Mouse (Mus musculus): ENCODE data around the gene Bend4.

The Bend4 gene
- long read RNA-seq, experiment 1, partial matches to known transcripts, result 0 of 1 reads
- long read RNA-seq, experiment 1, other reads (novel, unspliced or antisense), result 1 of 1 reads
- long read RNA-seq, experiment 2, partial matches to known transcripts, result 1 of 3 reads
- long read RNA-seq, experiment 2, other reads (novel, unspliced or antisense), result 2 of 3 reads

DNA sequence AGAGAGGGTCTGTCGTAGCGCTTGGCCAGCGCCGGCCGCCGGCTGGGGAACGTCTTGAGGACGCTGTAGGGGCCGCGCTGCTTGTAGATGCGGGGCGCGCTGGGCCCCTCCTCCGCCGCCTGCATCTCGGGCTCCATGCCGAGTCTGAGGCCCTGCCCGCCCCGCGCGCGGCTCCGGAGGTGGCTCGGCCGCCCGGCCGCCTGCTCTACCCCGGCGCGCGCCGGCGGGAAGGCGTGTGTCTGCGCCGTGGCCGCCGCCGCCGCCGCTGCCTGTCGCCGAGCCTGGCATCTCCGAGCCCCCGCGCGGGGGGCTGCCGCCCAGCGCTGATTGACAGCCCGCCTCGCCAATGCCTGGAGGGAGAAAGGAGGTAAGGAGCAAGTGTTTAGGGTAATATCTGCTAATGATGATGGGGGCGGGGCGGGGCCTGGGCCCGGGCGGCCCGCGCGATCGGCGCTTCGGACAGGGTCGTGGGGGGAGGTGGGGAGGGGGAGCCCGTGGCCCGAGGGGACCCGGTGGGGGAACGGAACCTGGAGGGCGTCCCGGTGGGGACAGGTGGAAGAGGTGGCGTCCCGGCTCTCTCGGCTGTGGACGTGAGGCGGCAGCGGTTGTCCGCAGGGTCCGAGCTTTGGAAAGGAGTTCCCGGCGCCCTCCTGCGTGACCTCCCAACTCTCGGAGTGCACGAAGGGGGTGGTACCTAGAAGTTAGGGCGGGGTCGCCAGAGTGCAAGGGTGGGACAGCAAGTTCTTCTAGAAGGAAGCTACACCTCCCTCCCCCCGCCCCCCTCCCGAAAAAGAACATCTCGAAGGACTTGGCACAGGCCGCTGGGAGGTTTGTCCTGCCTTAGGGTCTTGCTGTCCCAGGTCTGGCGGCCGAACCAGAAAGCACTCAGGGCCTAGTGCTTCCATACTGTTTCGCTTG lies at the start of gene Bend4:
Gene Bend4 (minus strand): TSS at position 868 of the 918 bp plus-strand sequence.
- intact Hi-C loops (cut with DNase I), result no loop called here

DNA sequence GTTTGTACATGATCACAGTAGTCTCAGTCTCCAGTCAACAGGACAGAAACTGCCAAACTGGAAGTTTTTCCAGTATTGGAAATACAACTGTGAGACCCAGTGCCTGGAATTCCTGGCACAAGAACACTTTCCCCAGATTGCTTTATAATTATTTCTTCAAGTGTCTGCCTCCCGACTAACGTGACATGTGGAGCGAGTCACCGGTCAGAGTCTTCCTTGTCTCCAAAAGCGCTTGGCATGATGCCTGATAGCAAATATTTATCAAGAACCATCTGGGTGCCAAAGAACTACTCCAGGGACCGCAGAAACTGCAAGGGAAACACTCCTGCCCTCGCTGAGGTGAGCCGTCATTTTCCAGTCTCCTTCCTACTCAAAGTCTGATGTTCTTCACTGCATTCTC lies 45.6 kb upstream of the Bend4 start:
- intact Hi-C loops (cut with DNase I), result no loop called here

DNA sequence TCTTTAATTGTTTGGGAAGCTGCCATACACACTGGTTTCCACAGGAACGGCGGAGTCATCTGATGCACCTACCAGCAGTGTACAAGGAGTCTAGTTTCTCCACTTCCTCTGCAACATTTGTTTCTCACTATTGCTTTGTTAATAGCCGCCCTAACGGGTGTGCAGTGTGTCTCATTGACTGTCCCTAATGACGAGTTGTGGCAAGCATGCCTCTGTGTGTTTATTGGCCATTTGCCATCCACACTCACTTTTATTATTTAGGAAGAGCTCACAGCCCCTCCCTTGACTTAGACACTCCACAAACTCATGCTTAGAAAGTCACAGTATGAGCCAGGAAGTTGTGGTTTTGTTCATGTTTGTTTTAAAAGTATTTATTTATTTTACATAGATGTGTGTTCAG lies 45.0 kb upstream of the Bend4 start:
- intact Hi-C loops (cut with DNase I), result no loop called here

DNA sequence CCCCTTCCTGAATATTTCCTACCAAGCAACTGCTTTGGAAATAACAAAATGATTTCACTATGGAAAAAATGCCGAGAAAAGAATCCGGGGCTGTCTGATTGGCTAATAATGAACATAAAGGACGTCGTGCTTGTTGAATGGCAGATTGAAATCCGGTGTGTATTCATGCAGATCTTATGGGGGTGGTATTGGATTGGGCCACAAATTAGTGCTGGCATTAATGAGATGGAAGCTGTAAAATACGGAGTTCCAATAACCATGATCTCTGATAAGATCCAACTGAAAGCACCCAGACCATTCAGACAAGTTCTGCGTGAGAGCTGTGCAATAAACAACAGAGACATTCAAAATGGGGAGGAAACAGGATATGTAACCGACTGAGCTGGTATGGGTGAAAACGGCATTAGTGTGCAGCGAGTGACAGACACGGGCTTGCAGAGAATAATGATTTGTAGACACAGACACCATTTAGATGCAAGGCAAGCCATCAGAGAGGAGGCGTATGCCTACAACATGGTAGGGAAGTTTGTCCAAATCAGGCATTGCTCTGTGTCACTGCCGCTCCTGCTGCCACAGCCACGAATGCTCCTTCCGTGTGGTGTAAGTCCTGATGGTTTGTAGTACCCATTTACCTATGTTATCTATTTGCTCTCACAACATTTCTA lies 38.9 kb upstream of the Bend4 start:
- intact Hi-C loops (cut with DNase I), result no loop called here

DNA sequence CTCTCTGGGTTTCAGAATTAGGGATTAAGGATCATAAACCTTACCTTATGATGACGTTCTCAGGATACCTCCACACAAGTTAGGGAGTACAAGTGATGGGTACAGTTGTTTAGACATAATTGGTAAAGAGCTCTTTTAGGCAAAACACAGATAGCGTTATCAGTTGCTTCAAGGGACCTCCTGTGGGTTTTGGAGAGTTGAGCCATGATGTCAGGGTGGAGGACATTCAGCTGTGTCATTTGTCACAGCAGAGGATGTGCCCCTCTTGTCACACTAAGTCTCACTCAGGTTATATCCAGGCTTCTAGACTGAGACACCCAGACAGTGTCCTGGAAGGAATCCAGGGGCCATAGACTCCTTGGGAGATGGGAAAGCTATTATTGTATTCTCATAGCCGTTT lies 36.8 kb upstream of the Bend4 start:
- intact Hi-C loops (cut with DNase I), result no loop called here

DNA sequence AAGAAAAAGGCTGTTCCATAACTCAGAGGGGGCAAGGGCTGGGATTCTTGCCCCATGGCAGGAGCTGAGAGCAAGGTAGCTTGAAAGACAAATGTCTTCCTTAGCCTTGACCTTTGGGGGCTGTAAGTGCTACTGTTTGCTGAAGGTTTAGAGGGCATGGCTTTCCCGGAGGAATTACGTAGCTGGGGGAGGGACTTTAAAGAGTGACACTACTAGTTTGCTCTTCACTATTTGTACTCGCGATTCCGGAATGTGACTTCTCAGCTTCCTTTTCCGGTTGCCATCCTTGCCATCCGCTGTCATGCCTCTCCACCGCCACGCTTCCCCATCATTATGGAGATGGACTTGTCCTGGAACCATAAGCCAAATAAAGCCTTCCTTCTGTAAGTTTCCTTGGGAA lies 35.5 kb upstream of the Bend4 start:
- intact Hi-C loops (cut with DNase I), result no loop called here

DNA sequence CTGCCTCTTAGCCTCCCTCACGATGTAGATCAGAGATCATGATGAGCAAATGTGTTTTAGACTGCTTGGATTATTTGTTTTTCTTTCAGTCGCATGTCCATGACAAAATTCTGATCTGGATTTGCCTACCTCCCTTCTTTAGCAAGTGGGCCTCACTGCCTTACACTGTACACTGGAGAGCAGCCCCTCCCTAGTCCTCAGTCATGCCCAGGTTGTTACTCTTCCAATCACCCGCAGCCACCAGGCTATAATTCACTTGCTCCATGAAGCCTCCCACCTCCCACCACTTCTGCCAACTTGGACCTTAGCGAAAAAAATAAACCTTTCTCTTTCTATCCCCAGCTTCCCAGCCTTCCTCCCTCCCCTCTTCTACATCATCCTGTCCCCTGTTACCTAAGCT lies 34.2 kb upstream of the Bend4 start:
- intact Hi-C loops (cut with DNase I), result no loop called here

DNA sequence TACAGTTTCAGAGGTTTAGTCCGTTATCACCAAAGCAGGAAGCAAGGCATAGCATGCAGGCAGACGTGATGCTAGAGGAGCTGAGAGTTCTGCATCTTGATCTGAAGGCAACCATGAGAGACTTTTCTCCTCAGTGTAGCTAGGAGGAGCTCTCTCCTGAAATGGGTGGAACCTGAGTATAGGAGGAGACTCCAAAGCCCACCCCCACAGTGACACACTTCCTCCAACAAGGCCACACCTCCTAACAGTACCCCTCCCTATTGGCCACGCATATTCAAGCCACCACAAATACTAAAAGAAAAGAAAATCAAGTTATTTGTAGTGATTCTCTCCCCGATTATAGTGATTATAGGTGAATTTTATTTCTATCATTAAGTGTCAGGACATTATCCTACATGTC lies 28.7 kb upstream of the Bend4 start:
- intact Hi-C loops (cut with DNase I), result no loop called here

DNA sequence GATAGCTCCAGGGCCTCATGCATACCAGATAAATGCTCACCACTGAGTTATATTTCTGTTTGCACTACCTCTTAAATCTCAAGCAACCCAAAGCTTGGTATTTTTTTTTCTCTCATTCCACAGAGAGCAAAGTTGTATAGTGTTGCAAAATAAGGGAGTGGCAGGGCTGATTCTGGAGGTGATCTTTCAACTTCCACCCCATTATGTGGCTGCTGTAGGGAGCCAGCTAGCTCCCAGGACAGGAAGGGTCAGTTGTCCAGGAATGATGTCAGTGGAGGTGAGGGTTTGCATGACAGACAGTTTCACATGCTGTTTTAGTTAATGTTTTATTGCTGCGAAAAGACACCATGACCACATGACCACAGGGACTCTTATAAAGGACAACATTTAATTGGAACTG lies 26.2 kb upstream of the Bend4 start:
- intact Hi-C loops (cut with DNase I), result no loop called here

DNA sequence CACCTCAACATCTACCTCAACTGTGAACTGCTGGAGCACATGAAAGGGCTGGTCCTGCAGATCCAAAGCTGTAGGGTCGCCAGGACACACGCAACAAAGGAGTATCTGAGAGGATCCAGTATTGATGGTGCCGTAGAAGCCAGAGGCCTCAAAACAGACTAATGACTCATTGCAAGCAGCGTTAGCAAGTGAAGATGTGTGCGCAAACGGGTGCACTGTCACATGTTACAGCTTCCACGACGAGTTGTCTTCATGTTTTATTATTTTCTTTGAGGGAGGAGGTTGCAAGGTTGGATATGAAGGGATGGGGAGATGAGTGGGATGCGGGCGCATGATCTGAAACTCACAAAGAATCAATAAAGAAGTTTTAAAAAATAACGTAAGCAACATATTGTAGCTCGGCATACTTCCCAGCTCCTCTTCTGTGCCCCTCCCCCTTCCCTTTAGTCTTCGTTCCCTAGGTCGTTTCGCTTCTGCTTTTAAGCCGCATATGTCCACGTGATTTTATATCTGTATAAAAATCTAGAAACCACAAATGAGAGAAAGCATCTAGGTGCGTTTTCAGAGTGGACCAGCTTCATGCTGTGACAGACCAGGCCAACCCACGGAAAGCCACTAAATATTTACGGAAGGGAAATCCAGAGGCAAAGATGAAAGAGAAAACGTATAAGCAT lies 22.0 kb upstream of the Bend4 start:
- intact Hi-C loops (cut with DNase I), result no loop called here

DNA sequence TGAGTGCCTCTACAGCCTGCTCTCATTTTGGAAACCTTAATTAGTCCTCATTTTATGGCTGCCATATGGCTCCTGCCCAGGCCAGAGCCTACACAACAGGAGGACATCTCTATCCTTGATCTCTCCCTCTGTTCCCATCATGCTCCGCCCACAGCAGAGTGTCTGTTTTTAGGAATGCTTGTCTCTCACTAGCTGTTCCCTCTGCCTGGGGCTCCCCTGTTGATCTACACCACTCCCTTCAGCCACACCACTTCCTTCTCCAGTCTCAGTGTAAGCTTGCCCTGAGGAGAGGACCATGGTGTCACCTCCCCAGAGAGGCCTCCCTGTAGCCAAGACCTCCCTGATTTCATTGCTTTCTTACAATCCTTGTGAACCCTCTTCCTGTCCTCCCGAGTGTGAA lies 18.4 kb upstream of the Bend4 start:
- intact Hi-C loops (cut with DNase I), result no loop called here

DNA sequence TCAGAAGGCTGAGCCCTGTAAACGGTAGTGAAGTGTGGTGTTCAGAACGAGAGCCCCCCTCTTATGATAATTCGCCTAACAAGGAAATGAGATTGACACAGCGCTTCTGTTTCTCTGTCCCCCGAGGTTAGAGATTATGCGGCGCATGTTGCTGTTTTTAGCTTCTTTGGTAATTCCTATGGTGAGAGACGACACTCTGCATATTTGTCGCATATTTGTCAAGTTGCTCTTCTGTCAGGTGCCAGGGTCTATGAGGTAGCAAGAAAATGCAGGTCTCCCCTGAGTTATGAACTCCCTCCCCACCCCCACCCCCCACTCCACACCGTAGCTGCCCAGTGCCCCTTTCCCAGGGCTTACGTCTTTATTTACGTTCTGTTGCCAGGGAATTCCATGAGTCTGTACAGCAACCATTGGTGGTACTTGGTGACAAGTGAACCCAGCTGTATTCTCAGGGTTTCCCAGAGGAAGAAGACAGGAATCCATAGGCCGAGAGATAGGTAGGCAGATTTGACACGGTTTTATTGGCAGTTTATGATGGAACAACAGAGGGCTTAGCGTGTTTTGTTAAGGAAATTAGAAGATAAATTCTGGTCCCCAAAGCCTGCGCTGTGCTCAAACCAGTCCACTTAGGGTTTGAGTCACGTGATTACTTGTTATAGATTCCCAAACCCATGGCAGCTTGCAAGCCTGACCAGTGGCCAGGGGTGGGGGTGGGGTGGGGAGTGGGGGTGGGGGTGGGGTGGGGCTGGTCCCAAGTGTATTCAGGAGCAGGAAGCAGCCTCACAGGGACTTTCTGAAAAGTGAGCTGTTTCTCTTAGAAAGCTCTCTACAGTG lies 16.3 kb upstream of the Bend4 start:
- intact Hi-C loops (cut with DNase I), result no loop called here

DNA sequence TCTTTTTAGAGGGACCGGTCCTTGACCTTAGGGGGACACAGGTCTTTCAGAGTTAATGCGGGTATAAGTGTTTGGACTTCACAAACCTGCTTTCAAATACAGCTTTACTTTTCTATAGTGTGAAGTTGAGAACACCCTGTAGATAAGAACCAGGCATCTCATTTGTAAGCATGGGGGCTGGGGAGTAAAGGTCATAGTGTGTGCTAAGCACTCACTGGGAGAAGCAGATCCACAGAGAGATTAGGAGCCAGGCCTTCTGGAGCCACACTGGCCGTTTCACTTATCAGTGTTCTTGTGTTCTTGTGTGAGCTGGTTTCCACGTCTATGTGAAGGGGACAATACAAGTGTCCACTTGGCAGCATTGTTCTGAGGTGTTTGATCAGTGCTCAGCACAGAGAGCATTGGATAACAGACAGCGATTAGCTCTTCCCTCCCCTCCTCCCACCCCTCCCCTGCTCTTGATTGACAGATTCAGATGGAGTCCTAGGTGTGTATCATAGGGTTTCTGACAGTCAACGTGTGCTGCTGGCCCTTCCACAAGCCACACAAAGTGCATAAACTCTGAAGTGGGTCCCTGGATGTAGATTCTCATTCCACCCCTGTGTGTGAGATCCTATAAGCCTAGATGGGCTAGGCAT lies 14.8 kb upstream of the Bend4 start:
- intact Hi-C loops (cut with DNase I), result no loop called here

DNA sequence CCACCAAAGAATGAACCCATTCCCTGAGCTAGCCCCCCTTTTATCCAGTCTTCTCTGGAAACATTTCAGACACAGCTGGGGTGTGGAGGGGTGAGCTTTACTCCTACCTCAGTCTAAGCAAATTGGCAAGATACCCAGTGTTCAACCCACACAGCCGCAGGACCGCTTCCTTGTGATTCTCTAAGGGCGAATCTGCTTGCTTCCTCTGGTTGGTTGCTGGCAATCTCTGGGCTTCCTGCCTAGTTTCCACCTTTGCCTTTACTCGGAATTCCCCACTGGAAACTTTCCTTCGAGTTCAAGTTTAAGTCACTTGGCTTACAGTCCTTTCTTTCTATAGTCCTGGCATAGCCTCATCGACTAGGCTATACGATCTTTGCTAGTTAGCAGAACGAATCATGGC lies 12.5 kb upstream of the Bend4 start:
- intact Hi-C loops (cut with DNase I), result no loop called here

DNA sequence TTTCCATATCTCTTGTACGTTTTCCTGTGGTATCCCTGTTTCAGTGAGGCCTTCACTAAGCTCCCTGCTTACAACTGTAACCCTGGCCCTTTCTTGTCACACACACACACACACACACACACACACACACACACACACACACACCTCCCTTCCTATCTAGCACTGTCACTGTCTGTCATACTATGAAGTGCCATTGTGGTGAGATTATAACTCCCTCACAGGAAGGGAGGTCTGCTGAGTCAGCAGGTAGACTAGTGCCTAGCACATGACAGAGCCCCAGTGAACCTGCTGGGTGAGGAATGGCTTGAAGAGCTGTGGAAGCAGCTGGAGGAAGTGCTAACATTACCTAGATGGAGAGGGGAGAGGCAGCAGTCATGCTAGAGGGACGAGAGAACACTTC lies 9.3 kb upstream of the Bend4 start:
- intact Hi-C loops (cut with DNase I), result no loop called here

DNA sequence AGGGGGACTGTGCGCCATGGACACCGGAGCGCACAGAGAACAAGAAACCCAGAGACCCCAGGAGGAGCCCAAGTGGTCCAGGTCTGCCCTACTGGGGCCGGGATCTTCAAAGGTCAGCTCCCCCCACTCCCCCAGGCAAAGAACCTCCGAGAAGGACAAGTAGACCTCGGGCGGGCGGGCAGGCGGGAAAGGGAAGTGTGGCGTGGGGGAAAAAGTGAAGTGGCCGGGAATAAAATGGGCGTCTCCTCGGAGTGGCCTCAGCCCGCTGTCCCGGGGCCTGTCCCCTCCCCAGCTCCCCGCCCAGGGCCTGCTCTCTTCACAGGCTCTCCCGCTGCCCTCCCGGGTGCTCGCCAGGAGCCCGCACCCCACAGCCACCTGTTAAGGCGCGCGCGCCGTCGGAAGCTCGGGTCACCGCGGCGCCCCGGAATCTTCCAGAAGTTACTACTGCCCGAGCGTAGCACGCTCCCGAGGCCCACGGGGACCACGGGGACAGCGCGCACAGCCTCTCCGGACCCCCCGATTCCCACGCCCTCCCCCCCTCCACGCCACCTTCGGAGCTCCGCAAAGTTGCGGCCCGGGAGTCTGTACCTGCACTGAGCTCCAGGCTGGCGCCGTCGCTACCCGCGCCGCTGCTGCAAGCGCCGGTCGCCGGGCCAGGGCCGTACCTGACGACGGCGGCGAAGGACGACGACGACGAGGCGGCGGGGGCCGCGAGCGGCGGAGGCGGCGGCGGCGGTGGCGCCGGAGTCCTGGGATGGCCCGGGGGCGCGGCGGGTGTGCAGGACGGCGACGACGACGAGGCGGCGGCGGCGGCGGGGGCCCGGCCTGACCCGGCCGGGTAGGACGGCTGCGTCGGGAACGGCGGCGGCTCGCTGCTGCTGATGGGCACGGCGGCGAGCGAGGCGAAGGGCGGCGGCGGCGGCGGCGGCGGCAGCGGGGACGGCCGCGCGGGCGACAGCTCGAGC lies 1.4 kb downstream of the Bend4 start:
- intact Hi-C loops (cut with DNase I), result no loop called here

DNA sequence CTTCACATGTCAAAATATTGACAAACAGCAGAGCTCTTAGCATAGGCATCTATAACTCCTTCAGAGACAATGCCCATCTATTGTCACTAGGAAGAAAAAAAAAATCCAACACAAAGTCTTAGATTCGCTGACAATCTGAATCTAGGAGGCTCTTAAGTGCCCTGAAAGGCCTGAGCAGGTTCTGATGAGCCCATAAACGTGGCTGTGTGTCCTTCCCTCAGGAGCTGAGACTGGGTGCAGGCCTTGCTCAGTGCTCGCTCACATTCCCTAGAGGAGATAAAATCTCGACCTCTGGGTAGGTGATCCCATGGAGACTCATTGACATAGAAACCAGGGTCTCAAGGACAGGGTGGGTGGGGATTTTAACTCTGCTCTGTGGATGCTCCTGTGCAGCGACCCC lies 2.1 kb downstream of the Bend4 start:
- intact Hi-C loops (cut with DNase I), result no loop called here

DNA sequence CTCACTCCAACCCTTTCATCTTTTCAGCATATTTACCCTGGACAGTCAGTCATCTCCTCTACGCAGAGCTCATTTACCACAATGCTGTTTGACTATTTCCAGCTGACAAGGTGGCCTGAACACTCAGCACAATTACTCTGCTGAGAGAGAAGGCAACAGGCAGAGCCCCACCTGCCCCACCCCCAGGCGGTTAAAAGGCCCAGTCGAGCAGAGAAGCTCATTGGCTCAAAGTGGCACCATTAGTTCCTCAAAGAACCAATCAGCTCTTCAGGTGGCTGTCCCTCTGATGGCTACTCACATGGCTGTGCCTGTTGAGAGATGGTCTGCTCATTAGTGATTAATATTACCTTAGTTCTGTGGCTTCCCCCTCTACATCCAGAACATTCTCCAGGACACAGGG lies 3.5 kb downstream of the Bend4 start:
- intact Hi-C loops (cut with DNase I), result no loop called here

DNA sequence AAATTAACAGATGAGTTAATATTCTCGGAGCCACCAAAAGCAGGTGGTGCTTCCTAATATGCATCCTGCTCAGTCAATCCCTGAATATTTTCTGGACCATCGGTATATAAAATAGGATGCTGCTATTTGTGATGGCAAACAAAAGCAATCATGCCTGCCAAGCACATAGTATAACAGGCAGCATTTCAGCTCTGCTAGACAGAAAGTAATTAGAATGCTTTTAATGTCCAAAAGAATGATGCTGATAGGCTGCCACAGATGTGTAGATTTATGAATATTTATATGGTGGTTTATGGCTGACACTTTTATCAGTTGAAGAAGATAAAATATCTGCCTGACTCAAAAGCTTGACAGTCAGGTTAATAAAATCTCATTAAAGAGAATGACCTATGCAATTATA lies 4.1 kb downstream of the Bend4 start:
- intact Hi-C loops (cut with DNase I), result no loop called here
